23 mouse cellular contexts compared by ENCODE assay signal in the genomic region with DNA sequence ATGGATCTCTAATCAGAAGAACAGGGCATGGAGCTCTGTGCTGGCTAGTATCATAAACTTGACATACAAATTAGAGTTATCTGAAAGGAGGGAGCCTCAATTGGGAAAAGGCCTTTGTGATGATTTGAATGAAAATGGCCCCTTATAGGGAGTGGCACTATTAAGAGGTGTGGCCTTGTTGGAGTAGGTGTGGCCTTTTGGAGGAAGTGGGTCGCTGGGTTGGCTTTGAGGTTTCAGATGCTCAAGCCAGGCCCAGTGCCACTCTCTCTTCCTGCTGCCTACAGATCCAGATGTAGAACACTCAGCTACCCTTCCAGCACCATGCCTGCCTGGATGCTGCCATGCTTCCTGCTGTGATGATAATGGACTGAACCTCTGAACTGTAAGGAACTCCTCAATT.
"Had no signal": no experiment of that assay in that cellular context is flagged by ENCODE, and none has a peak within 500 bp of the region (broad histone marks: within the 10 kb centered on the region; RNA-seq: fewer than 3 reads in every experiment).

No protein-coding gene starts in this region.

- DNase-seq: gastrocnemius, postnatal 14 days; gastrocnemius, postnatal 36 days; heart, adult 2 months; heart, postnatal 14 days; heart, postnatal 36 days; kidney, adult 11 months; kidney, adult 2 months; kidney, adult 9 months; kidney, postnatal 14 days; kidney, postnatal 36 days; layer of hippocampus, adult 9-11 months; layer of hippocampus, postnatal 36 days; left cerebral cortex, postnatal 4 days had no signal

- H3K4me1 ChIP-seq: heart, embryonic 15.5 days; hindbrain, embryonic 13.5 days; hindbrain, embryonic 15.5 days; limb, embryonic 13.5 days; limb, embryonic 15.5 days; liver, embryonic 12.5 days had no signal

- H3K4me3 ChIP-seq: heart, adult 2 months; heart, embryonic 13.5 days; heart, embryonic 15.5 days; hindbrain, embryonic 13.5 days; hindbrain, embryonic 15.5 days; kidney, embryonic 15.5 days; limb, embryonic 13.5 days; limb, embryonic 15.5 days; liver, embryonic 12.5 days had no signal

- H3K27me3 ChIP-seq: heart, embryonic 13.5 days; heart, embryonic 15.5 days; hindbrain, embryonic 13.5 days; hindbrain, embryonic 15.5 days; kidney, embryonic 15.5 days; limb, embryonic 13.5 days; limb, embryonic 15.5 days; liver, embryonic 12.5 days had no signal

- H3K36me3 ChIP-seq: heart, embryonic 13.5 days; heart, embryonic 15.5 days; hindbrain, embryonic 13.5 days; hindbrain, embryonic 15.5 days; kidney, embryonic 15.5 days; limb, embryonic 13.5 days; limb, embryonic 15.5 days; liver, embryonic 12.5 days had no signal

- H3K9me3 ChIP-seq: heart, embryonic 13.5 days; heart, embryonic 15.5 days; hindbrain, embryonic 13.5 days; hindbrain, embryonic 15.5 days; kidney, embryonic 15.5 days; limb, embryonic 13.5 days; limb, embryonic 15.5 days; liver, embryonic 12.5 days had no signal

- ATAC-seq: hindbrain, postnatal 0 days; intestine, embryonic 16.5 days; liver, embryonic 12.5 days had no signal
